Mouse (Mus musculus) heart, adult 2 months (tissue): ENCODE measurements around the gene Gpx5.

Experiments
- CTCF ChIP-seq: fragments of 200-600 bp; IDR thresholded peaks from 2 replicates; pipeline ENCODE4 v1.8.1; 2022; ENCODE audit warnings: antibody characterized with exemption, mild to moderate bottlenecking, moderate library complexity
- EP300 ChIP-seq: fragments of 200-500 bp; IDR thresholded peaks from 2 replicates; pipeline ENCODE4 v1.6.1; 2011; ENCODE audit warnings: low read depth, low read length, control low read depth; ENCODE audit not compliant: insufficient read depth
- POLR2A ChIP-seq: fragments of 200-500 bp; IDR thresholded peaks from 2 replicates; pipeline ENCODE4 v1.6.1; 2011; ENCODE audit warnings: mild to moderate bottlenecking, low read depth, low read length, control low read depth; ENCODE audit not compliant: insufficient read depth

GRCm38 (mm10) chr13:21304483-21305066 is 12.0 kb upstream of the Gpx5 start:
- no peak for TF ChIP-seq CTCF
- no peak for TF ChIP-seq POLR2A
- no peak for TF ChIP-seq EP300
